Mouse (Mus musculus): Measurements from ENCODE around the gene Tnfsfm13. TPM values are rescaled to one million over a fixed set of nuclear protein-coding genes. Genes with fewer than 3 reads are reported as not detected.
"Not testable (repeated sequence)": the region's sequence is repeated elsewhere in the genome, so short reads cannot be mapped to it uniquely, and the experiment has no call there.

Gene Tnfsfm13
- total RNA-seq, 2 experiments from 2014 or later: 4.4 to 4.6 TPM

GRCm38 (mm10) chr11:69706775-69707479 is 11.0 kb upstream of the Tnfsfm13 start:
- intact Hi-C loops (cut with DNase I): no loop called here
- DNase-seq: peak; percentile 72 to 80

DNA sequence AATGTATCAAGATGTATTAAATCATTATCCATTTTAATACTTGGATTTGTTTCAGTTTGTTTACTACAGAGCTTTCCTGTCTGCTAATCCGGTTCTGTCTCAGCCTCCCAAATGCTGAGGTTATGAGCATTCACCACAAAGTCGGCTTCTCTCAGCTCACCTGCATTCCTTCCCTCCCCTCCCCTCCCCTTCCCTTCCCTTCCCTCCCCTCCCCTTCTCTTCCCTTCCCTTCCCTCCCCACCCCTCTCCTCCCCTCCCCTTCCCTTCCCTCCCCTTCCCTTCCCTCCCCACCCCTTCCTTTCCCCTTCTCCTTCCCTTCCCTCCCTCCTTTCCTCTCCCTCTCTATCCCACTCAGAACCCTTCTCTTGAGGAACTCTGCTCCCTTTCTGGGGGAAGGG is 8.7 kb upstream of the Tnfsfm13 start:
- intact Hi-C loops (cut with DNase I): no loop called here
- DNase-seq: no peak

DNA sequence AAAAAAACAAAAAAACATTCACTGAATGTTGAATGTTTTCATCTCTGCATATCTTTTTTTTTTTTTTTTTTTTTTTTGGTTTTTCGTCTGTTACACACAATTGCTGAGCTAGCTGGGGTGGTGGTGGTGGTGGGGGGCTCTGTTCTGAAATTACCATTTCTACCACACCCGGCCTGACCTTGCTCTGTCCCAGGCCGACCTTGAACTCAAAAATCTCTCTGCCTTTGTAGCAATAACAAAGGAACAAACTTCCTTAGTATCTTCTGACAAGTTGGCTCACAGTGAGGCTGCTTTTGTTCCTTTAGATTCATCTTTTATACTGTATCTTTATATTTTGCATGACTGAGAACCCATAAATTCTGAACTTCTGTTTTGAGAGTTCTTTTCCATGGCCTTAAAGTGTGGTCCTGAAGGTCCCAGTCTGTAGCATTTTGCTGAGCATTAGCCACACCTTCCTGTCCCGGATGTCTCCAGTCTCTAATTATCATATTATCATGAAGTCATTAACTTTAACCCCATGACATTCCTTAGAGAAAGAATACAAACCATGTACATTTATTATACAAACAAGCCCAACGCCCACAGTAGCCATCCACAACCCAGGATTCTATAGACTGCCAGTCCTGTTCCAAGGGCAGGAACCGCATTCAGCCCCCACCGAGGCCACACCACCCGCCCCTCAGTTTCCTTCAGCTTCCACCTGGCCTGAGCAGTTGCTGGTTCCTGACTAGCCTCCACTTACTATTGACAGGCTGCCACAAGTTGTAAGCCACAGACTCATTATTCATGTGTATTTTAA is 8.1 kb upstream of the Tnfsfm13 start:
- DNase-seq: no peak
- intact Hi-C loops (cut with DNase I): no loop called here

- DNase-seq; intact Hi-C loops (cut with DNase I): not testable (repeated sequence)
Measured at GRCm38 (mm10) chr11:69703381-69703780, 7.5 kb upstream of the Tnfsfm13 start.

- DNase-seq; intact Hi-C loops (cut with DNase I): not testable (repeated sequence)
Measured at GRCm38 (mm10) chr11:69702886-69703285, 7.0 kb upstream of the Tnfsfm13 start.

- DNase-seq: no peak
- intact Hi-C loops (cut with DNase I): no loop called here
Measured at GRCm38 (mm10) chr11:69699595-69699994, 3.7 kb upstream of the Tnfsfm13 start.

GRCm38 (mm10) chr11:69698574-69698973 is 2.7 kb upstream of the Tnfsfm13 start:
- intact Hi-C loops (cut with DNase I): no loop called here
- DNase-seq: no peak

GRCm38 (mm10) chr11:69697396-69697795 is 1.5 kb upstream of the Tnfsfm13 start:
- DNase-seq: no peak
- intact Hi-C loops (cut with DNase I): loop anchor here (2.0 kb wide), 1 partner anchor 15 kb away; the partner anchor contains the start of gene Senp3

- intact Hi-C loops (cut with DNase I): no loop called here
- DNase-seq: no peak
Measured at GRCm38 (mm10) chr11:69695046-69695360, 895 bp downstream of the Tnfsfm13 start.

- no peak for DNase-seq
- intact Hi-C loops (cut with DNase I): no loop called here
Measured at GRCm38 (mm10) chr11:69693421-69693965, 2.4 kb downstream of the Tnfsfm13 start.

DNA sequence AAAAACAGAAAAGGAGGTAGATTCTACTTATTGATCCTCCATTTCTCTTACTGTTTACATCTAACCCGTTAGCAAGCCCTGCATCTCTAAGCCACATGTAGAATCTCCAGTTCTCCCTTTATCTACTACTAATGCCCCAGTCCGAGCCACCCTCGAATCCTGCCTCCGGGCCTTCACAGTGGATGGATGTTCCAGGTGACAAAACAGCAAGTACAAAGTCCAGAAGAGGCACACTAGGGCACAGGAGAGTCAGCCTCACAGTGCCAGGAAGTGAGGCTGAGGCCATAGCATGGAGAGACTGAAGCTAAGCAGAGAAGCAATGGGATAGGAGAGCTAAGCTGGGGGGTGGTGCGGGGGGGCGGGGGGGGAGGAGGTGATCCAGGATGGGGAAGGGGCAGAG is 3.0 kb downstream of the Tnfsfm13 start:
- no peak for DNase-seq
- intact Hi-C loops (cut with DNase I): no loop called here

DNA sequence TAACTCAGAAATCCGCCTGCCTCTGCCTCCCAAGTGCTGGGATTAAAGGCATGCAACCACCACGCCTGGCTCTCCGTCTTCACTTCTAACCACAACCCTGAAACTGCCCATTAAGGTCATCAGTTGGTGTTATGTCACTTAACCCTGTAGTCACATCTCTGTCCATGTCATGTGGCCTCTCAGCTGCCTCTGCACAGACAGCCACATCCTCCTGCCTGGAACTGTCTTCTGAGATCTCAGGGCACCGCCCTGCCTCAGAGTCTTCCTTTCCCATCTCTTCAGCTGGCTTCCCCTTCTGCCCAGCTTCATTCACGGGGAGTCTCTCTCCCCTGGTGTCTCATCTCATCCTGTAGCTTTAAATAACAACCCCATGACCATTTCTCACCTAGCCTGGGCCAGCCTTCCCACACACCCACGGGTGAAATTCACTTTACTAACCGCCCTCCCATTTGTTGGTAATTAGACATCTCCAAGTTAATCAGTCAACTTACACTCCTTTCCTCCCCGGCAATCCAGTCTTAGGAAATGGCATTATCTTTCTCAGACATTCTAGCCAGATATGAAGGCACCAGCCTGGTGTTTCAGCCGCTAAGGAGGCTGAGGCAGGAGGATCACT is 3.6 kb downstream of the Tnfsfm13 start:
- DNase-seq: peak in 1 of 2 experiments; percentile 15

DNA sequence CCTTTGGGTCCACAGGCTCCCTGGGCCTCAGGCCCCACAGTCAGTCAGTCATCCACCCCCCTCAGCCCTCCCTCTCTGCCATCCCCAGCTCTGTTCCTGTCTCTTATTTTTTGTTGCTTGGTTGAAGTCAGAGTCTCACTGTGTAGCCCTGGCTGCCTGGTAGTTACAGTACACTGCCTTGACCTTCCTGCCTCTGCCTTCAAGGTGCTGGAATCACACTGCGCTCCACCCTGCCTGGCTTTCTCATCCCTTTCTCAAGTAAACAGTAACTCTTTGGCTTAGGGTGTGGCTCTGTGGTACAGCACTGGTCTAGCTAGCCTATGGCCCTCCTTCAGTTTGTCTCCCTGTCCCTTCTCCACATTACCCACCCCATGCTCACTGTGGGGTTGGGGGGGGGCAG is 6.0 kb downstream of the Tnfsfm13 start:
- intact Hi-C loops (cut with DNase I): no loop called here
- no peak for DNase-seq

More for the DNA sequence above, 3.6 kb downstream of the Tnfsfm13 start:
- intact Hi-C loops (cut with DNase I): no loop called here

GRCm38 (mm10) chr11:69687061-69687460 is 8.8 kb downstream of the Tnfsfm13 start:
- intact Hi-C loops (cut with DNase I): no loop called here
- DNase-seq: no peak

GRCm38 (mm10) chr11:69686377-69686776 is 9.5 kb downstream of the Tnfsfm13 start:
- intact Hi-C loops (cut with DNase I): no loop called here
- peak; percentile 86 to 91 for DNase-seq

DNA sequence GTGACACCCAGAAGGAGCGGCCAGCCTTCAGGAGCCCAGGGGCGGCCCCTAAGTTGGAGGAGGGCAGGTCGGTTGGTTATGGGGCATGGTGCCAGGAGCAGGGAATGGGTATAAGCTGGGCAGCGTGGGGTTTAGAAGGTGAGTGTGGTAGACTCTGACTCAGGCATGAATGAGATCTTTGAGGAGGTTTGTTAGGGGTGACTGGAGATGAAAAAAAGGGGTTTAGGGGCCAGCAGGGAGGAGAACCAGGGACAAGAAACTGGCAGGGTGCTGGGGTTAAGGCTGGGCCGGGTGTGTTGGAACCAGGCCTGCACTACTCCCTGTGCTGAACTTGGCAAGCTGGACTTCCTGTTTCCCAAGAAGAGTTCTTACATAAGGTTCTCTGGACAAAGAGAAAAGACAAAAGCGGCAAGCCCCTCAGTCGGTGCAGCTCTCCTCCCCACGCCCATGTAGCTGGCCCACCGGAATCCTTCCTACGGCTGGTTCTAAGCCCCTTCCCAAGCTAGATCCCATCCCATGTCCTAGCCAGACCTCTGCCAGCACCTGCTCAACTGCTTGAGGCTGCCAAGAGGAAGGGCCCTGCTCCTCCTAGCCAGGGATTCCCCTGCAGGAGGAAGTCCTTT is 10.3 kb downstream of the Tnfsfm13 start, which contains the start of gene Tnfsf13:
Gene Tnfsf13 (minus strand): TSS at position 259 of the 623 bp plus-strand sequence.
- intact Hi-C loops (cut with DNase I): no loop called here

GRCm38 (mm10) chr11:69684936-69685335 is 11.0 kb downstream of the Tnfsfm13 start:
- intact Hi-C loops (cut with DNase I): loop anchor here (5.0 kb wide), 2 partner anchors 117 to 192 kb away; partner anchors contain the start of genes Fgf11 and Tmem95
- DNase-seq: no peak

More for the DNA sequence above, 10.3 kb downstream of the Tnfsfm13 start, which contains the start of gene Tnfsf13:
- peak; percentile 81 to 87 for DNase-seq

DNA sequence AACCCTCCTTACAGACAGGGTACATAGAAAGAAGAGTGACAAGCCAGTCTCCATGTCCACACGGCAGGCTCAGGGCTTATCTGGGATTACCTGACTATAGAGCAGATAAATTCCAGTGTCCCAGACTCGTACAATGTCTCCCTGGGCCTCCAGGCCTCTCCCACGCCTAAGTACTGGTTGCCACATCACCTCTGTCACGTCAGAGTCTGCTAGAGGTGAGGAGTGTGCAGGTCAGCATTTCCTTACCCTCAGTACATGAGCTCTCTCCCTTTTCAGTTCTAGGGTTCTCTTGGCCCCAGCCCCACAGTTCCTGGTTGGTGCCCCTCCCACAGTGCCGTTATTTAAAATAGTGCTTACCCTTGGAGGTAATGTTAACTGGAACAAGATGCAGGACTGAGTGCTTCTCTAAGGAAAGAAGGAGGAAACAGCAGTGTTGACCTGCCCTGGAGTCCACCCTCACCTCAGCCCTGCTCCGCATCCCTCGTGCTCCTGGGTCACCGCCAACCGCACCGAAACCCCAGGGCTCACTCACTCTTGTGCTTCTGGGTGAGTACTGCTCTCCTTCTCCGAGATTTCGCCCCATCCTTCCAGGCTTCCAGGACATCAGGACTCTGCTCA is 11.7 kb downstream of the Tnfsfm13 start:
- no peak for DNase-seq
- intact Hi-C loops (cut with DNase I): loop anchor here (5.0 kb wide), 2 partner anchors 118 to 193 kb away; partner anchors contain the start of genes Fgf11 and Tmem95

DNA sequence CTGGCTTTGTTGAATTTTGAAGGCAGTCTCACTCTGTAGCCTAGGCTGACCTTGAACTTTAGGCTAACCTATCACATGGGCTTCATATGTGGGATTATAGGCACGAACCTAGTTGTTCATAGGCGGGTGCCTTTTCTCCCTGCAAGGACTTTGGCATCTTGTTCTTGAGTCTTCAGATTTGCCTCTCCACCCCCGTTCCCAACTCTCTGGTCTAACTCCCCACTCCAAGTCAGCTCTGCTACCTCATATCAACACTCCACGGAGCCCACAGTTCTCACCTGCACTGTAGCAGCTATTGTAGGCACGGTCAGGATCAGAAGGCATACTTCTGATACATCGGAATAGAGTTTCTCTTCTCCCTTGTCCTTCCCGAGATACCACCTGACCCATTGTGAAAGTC is 12.3 kb downstream of the Tnfsfm13 start:
- DNase-seq: no peak
- intact Hi-C loops (cut with DNase I): loop anchor here (2.0 to 5.0 kb wide), 4 partner anchors 13 to 194 kb away; partner anchors contain the start of genes Fgf11, Tmem95 and Tnfsfm13

Data from heart, postnatal 36 days (tissue).